Mouse (Mus musculus) heart, adult 2 months (tissue): ENCODE measurements around the gene Ago1. TPM values are rescaled to one million over a fixed set of nuclear protein-coding genes. Genes with fewer than 3 reads are reported as not detected.

Experiments
- DNase-seq, 2 experiments: peaks; one replicate each; pipeline ENCODE4 v3.0.0; 2021
- H3K27ac ChIP-seq: fragments of 200-600 bp; 2 replicates; pipeline ENCODE4 v1.8.1; 2022
- H3K27me3 ChIP-seq: fragments of 200-500 bp; 2 replicates; pipeline ENCODE4 v1.6.1; 2012; ENCODE audit warnings: mild to moderate bottlenecking, low read length, inconsistent platforms, mixed read lengths; ENCODE audit not compliant: control insufficient read depth, insufficient read depth
- H3K36me3 ChIP-seq: fragments of 200-500 bp; 2 replicates; pipeline ENCODE4 v1.6.1; 2012; ENCODE audit warnings: low read length, inconsistent platforms; ENCODE audit not compliant: control insufficient read depth, insufficient read depth
- H3K4me1 ChIP-seq: fragments of 200-500 bp; 2 replicates; pipeline ENCODE4 v1.6.1; 2011; ENCODE audit warnings: low read length; ENCODE audit not compliant: control insufficient read depth, insufficient read depth
- H3K4me3 ChIP-seq: fragments of 200-600 bp; 2 replicates; pipeline ENCODE4 v1.8.1; 2022
- H3K79me2 ChIP-seq: fragments of 200-500 bp; replicated peaks from 2 replicates; pipeline ENCODE4 v1.6.1; 2012; ENCODE audit warnings: mild to moderate bottlenecking, inconsistent platforms, low read length, moderate library complexity, mixed read lengths; ENCODE audit not compliant: control insufficient read depth, insufficient read depth
- H3K9ac ChIP-seq: fragments of 200-500 bp; 2 replicates; pipeline ENCODE4 v1.6.1; 2012; ENCODE audit warnings: low read depth, mild to moderate bottlenecking, control low read depth, inconsistent platforms, low read length, mixed read lengths
- CTCF ChIP-seq: fragments of 200-600 bp; IDR thresholded peaks from 2 replicates; pipeline ENCODE4 v1.8.1; 2022; ENCODE audit warnings: antibody characterized with exemption, mild to moderate bottlenecking, moderate library complexity
- EP300 ChIP-seq: fragments of 200-500 bp; IDR thresholded peaks from 2 replicates; pipeline ENCODE4 v1.6.1; 2011; ENCODE audit warnings: low read depth, low read length, control low read depth; ENCODE audit not compliant: insufficient read depth
- POLR2A ChIP-seq: fragments of 200-500 bp; IDR thresholded peaks from 2 replicates; pipeline ENCODE4 v1.6.1; 2011; ENCODE audit warnings: mild to moderate bottlenecking, low read depth, low read length, control low read depth; ENCODE audit not compliant: insufficient read depth
- WGBS: fragments of 180-500 bp; shearing (Covaris S2); methylation state at CpG from one replicate; pipeline ENCODE4 v1.1.7; 2018; 5-methylcytosine and 5-hydroxymethylcytosine counted together
- intact Hi-C: fragments of 180-260 bp; cut with DNase I; formaldehyde crosslinking; loops from one replicate; pipeline ENCODE4 v1.15.1; 2025
- long read RNA-seq: library from polyadenylated mRNA; stranded (forward); transcript quantifications from one replicate; pipeline ENCODE4 v2.0.0, GENCODE M21; 2021
- polyA plus RNA-seq: library from polyadenylated mRNA; depleted of rRNA; stranded (reverse); fragments of >200 nt; gene quantifications from 2 replicates; pipeline ENCODE4 v1.2.3, GENCODE M21; 2012; rRNA removed
- total RNA-seq, 2 experiments: library from RNA; stranded (reverse); gene quantifications; 2 replicates each; pipeline ENCODE4 v1.2.3; 2021

Gene Ago1
- total RNA-seq (10 to 100 TPM; 11.5 to 12.3 TPM), polyA plus RNA-seq (7.5 and 12.1 TPM in 2 replicates)
- long read RNA-seq, partial matches to known transcripts = 0 of 1 reads
- long read RNA-seq, other reads (novel, unspliced or antisense) = 1 of 1 reads

- intact Hi-C loops = loop anchor here (2.0 kb wide), 1 partner anchor 40 kb away; the partner anchor contains the start of gene Ago3
- WGBS = under 1% methylated on average over 55 of the region's 55 CpGs
Observed at GRCm38 (mm10) chr4:126468285-126468901, at the start of gene Ago1. TSS of gene Ago1 (minus strand) at chr4:126468583.

GRCm38 (mm10) chr4:126512308-126513066 is 44.1 kb upstream of the Ago1 start:
- 82% methylated on average over 6 of the region's 6 CpGs for WGBS
- H3K27ac ChIP-seq = no peak overlapping the region
- TF ChIP-seq POLR2A (no peak), EP300 (no peak), CTCF (no peak)

More at GRCm38 (mm10) chr4:126468285-126468901, at the start of gene Ago1:
- H3K36me3 ChIP-seq = no peaks in the 10 kb centered on the region
- peak within 1 kb of the TSS; percentile 86 for H3K27ac ChIP-seq
- H3K79me2 ChIP-seq = no peaks in the 10 kb centered on the region
- H3K27me3 ChIP-seq = no peaks in the 10 kb centered on the region
- DNase-seq = peak; percentile 97
- TF ChIP-seq POLR2A = peak; percentile 34; the same call in 1 of the 2 replicates
- TF ChIP-seq EP300 = no peak
- peak within 1 kb of the TSS; percentile 90 for H3K9ac ChIP-seq
- H3K4me3 ChIP-seq = peak within 1 kb of the TSS; percentile 98
- peaks cover 2% of the 10 kb centered on the region for H3K4me1 ChIP-seq

GRCm38 (mm10) chr4:126511013-126511412 is 42.6 kb upstream of the Ago1 start:
- Histone ChIP-seq H3K36me3 (no peaks in the 10 kb centered on the region), H3K79me2 (no peaks in the 10 kb centered on the region), H3K27ac (no peak overlapping the region), H3K4me1 (no peaks in the 10 kb centered on the region), H3K27me3 (no peaks in the 10 kb centered on the region), H3K4me3 (no peak overlapping the region), H3K9ac (no peak overlapping the region)
- 86% methylated on average over 5 of the region's 5 CpGs for WGBS
- intact Hi-C loops = no loop called here
- no peak for TF ChIP-seq EP300
- TF ChIP-seq CTCF = no peak
- no peak for TF ChIP-seq POLR2A
- DNase-seq = no peak

More at GRCm38 (mm10) chr4:126512308-126513066, 44.1 kb upstream of the Ago1 start:
- no peak for DNase-seq
- H3K79me2 ChIP-seq = no peaks in the 10 kb centered on the region
- no peak overlapping the region for H3K9ac ChIP-seq
- no peaks in the 10 kb centered on the region for H3K27me3 ChIP-seq
- intact Hi-C loops = no loop called here
- H3K36me3 ChIP-seq = no peaks in the 10 kb centered on the region
- H3K4me1 ChIP-seq = no peaks in the 10 kb centered on the region
- H3K4me3 ChIP-seq = no peak overlapping the region

- Histone ChIP-seq H3K4me1 (no peaks in the 10 kb centered on the region), H3K27ac (no peak overlapping the region), H3K79me2 (no peaks in the 10 kb centered on the region), H3K36me3 (no peaks in the 10 kb centered on the region), H3K4me3 (no peak overlapping the region), H3K9ac (no peak overlapping the region), H3K27me3 (no peaks in the 10 kb centered on the region)
- intact Hi-C loops = no loop called here
- TF ChIP-seq EP300 (no peak), POLR2A (no peak), CTCF (no peak)
- no peak for DNase-seq
- WGBS = 93% methylated on average over 2 of the region's 2 CpGs
Observed at GRCm38 (mm10) chr4:126509072-126509471, 40.7 kb upstream of the Ago1 start.

- WGBS = 81% methylated on average over 14 of the region's 14 CpGs
Observed at GRCm38 (mm10) chr4:126508110-126508899, 39.9 kb upstream of the Ago1 start.

More at GRCm38 (mm10) chr4:126508110-126508899, 39.9 kb upstream of the Ago1 start:
- no peak overlapping the region for H3K4me3 ChIP-seq
- TF ChIP-seq CTCF = no peak
- no peak for TF ChIP-seq EP300
- TF ChIP-seq POLR2A = no peak
- DNase-seq = no peak
- no peaks in the 10 kb centered on the region for H3K36me3 ChIP-seq
- H3K9ac ChIP-seq = no peak overlapping the region
- intact Hi-C loops = no loop called here
- no peaks in the 10 kb centered on the region for H3K79me2 ChIP-seq
- H3K27ac ChIP-seq = no peak overlapping the region
- no peaks in the 10 kb centered on the region for H3K27me3 ChIP-seq
- no peaks in the 10 kb centered on the region for H3K4me1 ChIP-seq
